Mouse (Mus musculus): ENCODE measurements around the gene Nudt21.

Nudt21 gene

DNA sequence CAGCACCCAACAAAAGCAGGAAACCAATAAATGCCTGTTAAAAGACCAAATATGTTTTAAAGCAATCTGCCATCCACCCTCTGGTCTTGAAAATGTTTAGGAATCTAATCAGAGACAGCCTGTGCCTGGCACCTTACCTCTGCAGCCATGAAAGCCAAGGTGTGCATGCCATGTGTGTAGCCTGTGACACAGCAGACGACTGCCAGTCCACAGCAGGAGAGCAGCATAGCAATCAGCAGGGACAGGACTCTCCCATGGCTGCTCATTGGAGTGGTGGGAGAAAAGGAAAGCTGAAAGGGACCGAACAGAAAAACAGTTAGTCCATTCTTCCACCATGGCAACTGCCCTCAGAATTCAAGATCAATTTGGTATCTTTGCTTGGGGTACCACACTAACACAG lies 37.9 kb downstream of the Nudt21 start:
- in situ Hi-C loops (cut with MseI, MboI), result no loop called here

DNA sequence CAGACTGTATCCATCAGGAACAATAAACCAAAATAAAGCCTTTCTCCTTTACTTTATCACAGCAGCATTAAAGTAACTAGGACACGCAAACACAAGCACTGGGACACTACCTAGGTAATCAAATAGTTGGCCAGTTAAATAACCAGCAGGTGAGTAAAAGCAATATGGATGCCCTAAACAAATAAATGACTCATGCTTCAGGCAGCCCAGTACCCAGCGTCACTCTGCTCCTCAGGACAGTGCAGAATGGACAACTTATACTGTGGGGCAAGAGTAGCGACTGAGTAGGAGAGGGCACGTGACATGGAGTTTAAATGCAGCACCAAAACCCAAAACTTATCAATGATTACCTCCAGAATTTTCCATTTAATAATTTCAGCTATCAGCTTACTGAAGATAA lies 47.1 kb downstream of the Nudt21 start:
- in situ Hi-C loops (cut with MseI, MboI), result no loop called here

GRCm38 (mm10) chr8:93984731-93985130 lies 52.1 kb downstream of the Nudt21 start:
- in situ Hi-C loops (cut with MseI, MboI), result no loop called here

GRCm38 (mm10) chr8:93983827-93984226 lies 53.0 kb downstream of the Nudt21 start:
- in situ Hi-C loops (cut with MseI, MboI), result no loop called here

DNA sequence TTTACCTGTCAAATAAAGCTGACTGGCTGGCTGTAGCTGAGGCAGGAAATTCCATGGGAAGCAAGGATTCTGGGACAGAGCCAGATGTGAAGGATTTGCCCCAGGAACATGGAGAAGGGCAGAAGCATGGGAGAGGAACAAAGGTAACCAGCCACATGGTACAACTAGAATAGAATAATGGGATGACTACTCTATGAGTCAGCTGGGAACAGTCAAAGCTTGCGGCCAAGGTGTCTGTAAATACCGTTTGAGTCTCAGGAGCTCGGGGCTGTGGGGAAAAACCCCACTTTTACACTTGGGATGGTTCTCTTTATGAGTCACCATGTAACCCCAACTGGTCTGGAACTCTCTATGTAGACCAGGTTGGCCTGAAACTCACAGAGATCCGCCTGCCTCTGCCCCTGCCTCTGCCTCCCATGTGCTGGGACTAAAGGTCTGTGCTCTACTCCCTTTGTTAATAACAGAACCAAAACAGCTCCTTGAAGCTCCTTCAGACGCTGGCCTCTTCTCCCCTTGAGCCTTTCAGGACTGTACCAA lies 55.1 kb downstream of the Nudt21 start:
- in situ Hi-C loops (cut with MseI, MboI), result no loop called here

GRCm38 (mm10) chr8:93980141-93980540 lies 56.7 kb downstream of the Nudt21 start:
- in situ Hi-C loops (cut with MseI, MboI), result no loop called here

GRCm38 (mm10) chr8:93976446-93977211 lies 60.2 kb downstream of the Nudt21 start:
- in situ Hi-C loops (cut with MseI, MboI), result no loop called here

GRCm38 (mm10) chr8:93975358-93975757 lies 61.5 kb downstream of the Nudt21 start:
- in situ Hi-C loops (cut with MseI, MboI), result no loop called here

- in situ Hi-C loops (cut with MseI, MboI), result no loop called here
Measured at GRCm38 (mm10) chr8:93974602-93975186, 62.1 kb downstream of the Nudt21 start.

DNA sequence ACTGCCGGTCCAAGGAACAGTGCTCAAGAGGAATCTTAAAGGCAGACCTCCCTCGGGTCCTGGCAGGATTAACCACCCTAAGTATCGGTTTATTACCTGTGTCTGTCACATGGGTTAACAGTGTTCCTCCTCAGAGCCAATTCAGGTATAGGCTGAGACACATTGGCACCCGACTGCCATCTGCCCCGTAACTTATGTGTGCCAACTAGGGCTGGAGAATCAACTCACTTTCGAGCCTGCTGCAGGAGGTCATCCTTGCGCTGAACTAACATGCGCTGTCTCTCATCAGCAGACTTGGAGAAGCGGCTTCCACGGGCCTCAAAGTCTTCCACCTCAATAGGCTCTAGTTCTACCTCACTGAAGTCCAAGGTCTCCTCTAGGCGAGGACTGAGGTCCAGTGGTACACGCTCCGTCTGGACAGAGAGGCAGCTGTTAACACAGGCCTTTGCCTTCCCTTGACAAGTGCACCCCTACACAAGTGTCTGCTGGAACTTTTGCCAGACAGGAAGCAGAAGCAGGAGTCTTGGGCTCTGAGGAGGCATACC lies 62.9 kb downstream of the Nudt21 start:
- in situ Hi-C loops (cut with MseI, MboI), result no loop called here

GRCm38 (mm10) chr8:93972971-93973734 lies 63.7 kb downstream of the Nudt21 start:
- in situ Hi-C loops (cut with MseI, MboI), result no loop called here

- in situ Hi-C loops (cut with MseI, MboI), result no loop called here
Measured at GRCm38 (mm10) chr8:93972211-93972610, 64.6 kb downstream of the Nudt21 start.

GRCm38 (mm10) chr8:93971451-93971850 lies 65.4 kb downstream of the Nudt21 start:
- in situ Hi-C loops (cut with MseI, MboI), result no loop called here

GRCm38 (mm10) chr8:93969626-93970340 lies 67.0 kb downstream of the Nudt21 start:
- in situ Hi-C loops (cut with MseI, MboI), result no loop called here

DNA sequence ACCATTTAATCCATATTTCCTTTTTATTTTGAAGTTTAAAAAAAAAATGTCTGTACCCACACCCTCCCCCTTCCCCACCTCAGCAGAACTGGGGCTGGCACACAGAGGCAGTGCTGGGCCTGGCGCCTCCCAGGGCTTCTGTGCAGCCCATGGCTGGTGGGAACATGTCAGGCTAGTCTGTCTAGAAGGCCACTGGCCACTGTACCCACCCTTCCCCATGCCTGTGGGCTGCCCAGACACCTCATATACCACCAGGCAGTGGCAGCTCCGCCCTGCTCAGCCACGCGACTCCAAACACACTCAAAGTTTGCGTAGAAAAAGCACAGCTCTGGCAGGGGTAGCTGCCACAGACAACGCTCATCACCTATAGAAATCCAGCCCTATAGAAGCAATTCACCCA lies 68.5 kb downstream of the Nudt21 start:
- in situ Hi-C loops (cut with MseI, MboI), result no loop called here

Measured in mouse trophoblast stem cell (cell line).